Mouse (Mus musculus) spleen, adult 2 months (tissue): ENCODE results near the gene Crim1.

ENCODE experiments used
- CTCF ChIP-seq: fragments of 200-500 bp; IDR thresholded peaks from 2 replicates; pipeline ENCODE4 v1.5.1; 2011; ENCODE audit warnings: mild to moderate bottlenecking, inconsistent platforms; ENCODE audit not compliant: insufficient read depth, insufficient read length, insufficient replicate concordance; ENCODE audit errors: extremely low read depth
- POLR2A ChIP-seq: fragments of 200-500 bp; IDR thresholded peaks from 2 replicates; pipeline ENCODE4 v1.6.1; 2011; ENCODE audit warnings: low read depth, low read length, inconsistent platforms

DNA sequence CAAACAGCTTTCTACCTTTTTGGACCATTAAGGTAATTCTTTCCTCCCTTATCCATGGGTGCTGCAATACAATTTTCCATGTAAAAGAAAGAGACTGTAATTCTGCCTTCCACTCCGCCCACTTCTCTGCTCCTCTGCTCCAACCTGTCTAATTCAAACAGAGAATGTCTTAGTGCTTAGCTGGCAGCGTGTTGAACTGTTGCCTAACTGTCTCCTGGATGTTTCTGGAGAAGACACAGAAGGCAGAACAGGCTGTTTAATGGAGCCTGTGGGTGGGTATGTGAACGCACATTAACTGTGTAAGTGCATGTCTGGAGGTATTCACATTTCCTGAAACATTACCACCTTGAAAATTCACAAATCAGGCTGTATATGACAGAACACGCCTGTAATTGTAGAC, 33.5 kb upstream of the Crim1 start:
- no peak for TF ChIP-seq CTCF
- TF ChIP-seq POLR2A, result no peak
